Mouse (Mus musculus) lung, adult 2 months (tissue): ENCODE results near the gene Tff1.

ENCODE experiments used
- CTCF ChIP-seq: fragments of 200-500 bp; IDR thresholded peaks from 2 replicates; pipeline ENCODE4 v1.5.1; 2011; ENCODE audit warnings: mild to moderate bottlenecking, low read length, control low read depth; ENCODE audit not compliant: insufficient read depth
- POLR2A ChIP-seq: fragments of 200-500 bp; IDR thresholded peaks from 2 replicates; pipeline ENCODE4 v1.6.1; 2011; ENCODE audit warnings: low read depth, mild to moderate bottlenecking, control low read depth, low read length, borderline replicate concordance; ENCODE audit errors: extremely low read depth

- TF ChIP-seq CTCF (no peak), POLR2A (no peak)
These were observed 36.3 kb downstream of the Tff1 start for GRCm38 (mm10) chr17:31128708-31129318.
